Mouse (Mus musculus) neural tube, embryonic 11.5 days (tissue): ENCODE results near the gene Tctn1. TPM values are rescaled to one million over a fixed set of nuclear protein-coding genes. Genes with fewer than 3 reads are reported as not detected.

ENCODE experiments used
- ATAC-seq: fragments of 200-750 bp; cut with Nextera tagmentation; 2 replicates; pipeline ENCODE4 v1.8.0; 2017; ENCODE audit warnings: moderate number of reproducible peaks, mild to moderate bottlenecking, moderate TSS enrichment, moderate library complexity; ENCODE audit not compliant: insufficient read depth, low FRiP score, low TSS enrichment
- DNase-seq: peaks from one replicate; pipeline ENCODE4 v3.0.0-alpha.2; 2015; ENCODE audit warnings: low spot score
- H3K27ac ChIP-seq: fragments of 300-500 bp; sonication (generic); 2 replicates; pipeline ENCODE4 v1.5.1; 2014; ENCODE audit warnings: low read depth, mild to moderate bottlenecking, low read length
- H3K27me3 ChIP-seq: fragments of 300-500 bp; sonication (generic); 2 replicates; pipeline ENCODE4 v1.6.1; 2014; ENCODE audit warnings: mild to moderate bottlenecking, low read length, mixed read lengths; ENCODE audit not compliant: control insufficient read depth, insufficient read depth
- H3K36me3 ChIP-seq: fragments of 300-500 bp; sonication (generic); 2 replicates; pipeline ENCODE4 v1.6.1; 2014; ENCODE audit warnings: mild to moderate bottlenecking, low read length, moderate library complexity, mixed read lengths; ENCODE audit not compliant: control insufficient read depth, insufficient read depth
- H3K4me1 ChIP-seq: fragments of 300-500 bp; sonication (generic); 2 replicates; pipeline ENCODE4 v1.6.1; 2014; ENCODE audit warnings: low read length, mixed read lengths; ENCODE audit not compliant: control insufficient read depth, insufficient read depth
- H3K4me2 ChIP-seq: fragments of 300-500 bp; sonication (generic); 2 replicates; pipeline ENCODE4 v1.6.1; 2014; ENCODE audit warnings: low read depth, mild to moderate bottlenecking, moderate library complexity
- H3K4me3 ChIP-seq: fragments of 300-500 bp; sonication (generic); 2 replicates; pipeline ENCODE4 v1.5.1; 2014; ENCODE audit warnings: low read depth, low read length
- H3K9ac ChIP-seq: fragments of 300-500 bp; sonication (generic); 2 replicates; pipeline ENCODE4 v1.6.1; 2014; ENCODE audit warnings: mild to moderate bottlenecking, low read length
- H3K9me3 ChIP-seq: fragments of 300-500 bp; sonication (generic); 2 replicates; pipeline ENCODE4 v1.6.1; 2016; ENCODE audit warnings: low read length; ENCODE audit not compliant: control insufficient read depth
- WGBS: fragments of 180-500 bp; shearing (Covaris S2); extraction: QIAGEN DNeasy Blood & Tissue Kit; methylation state at CpG from one replicate; pipeline ENCODE4 v1.1.7; 2014; 5-methylcytosine and 5-hydroxymethylcytosine counted together
- polyA plus RNA-seq: library from polyadenylated mRNA; unstranded; fragments of >200 nt; fragmentation: Nextera tagmentation; extraction: Ambion mirVana; gene quantifications from 2 replicates; pipeline ENCODE4 v1.2.1, GENCODE M21; 2014

The Tctn1 gene
- polyA plus RNA-seq, 1 experiment from 2014 or later: 4.5 TPM

- no peak overlapping the region for H3K27ac ChIP-seq
Observed at GRCm38 (mm10) chr5:122234319-122235195, 29.7 kb downstream of the Tctn1 start.

GRCm38 (mm10) chr5:122233695-122234094 lies 30.6 kb downstream of the Tctn1 start:
- 86% methylated on average over 12 of the region's 12 CpGs for WGBS
- H3K9me3 ChIP-seq: no peaks in the 10 kb centered on the region
- no peak overlapping the region for H3K4me3 ChIP-seq
- H3K36me3 ChIP-seq: no peaks in the 10 kb centered on the region
- DNase-seq (no peak), ATAC-seq (no peak)
- no peak overlapping the region for H3K27ac ChIP-seq
- no peaks in the 10 kb centered on the region for H3K27me3 ChIP-seq
- H3K4me1 ChIP-seq: no peaks in the 10 kb centered on the region
- H3K9ac ChIP-seq: no peak overlapping the region
- no peak overlapping the region for H3K4me2 ChIP-seq

More at GRCm38 (mm10) chr5:122234319-122235195, 29.7 kb downstream of the Tctn1 start:
- no peaks in the 10 kb centered on the region for H3K9me3 ChIP-seq
- no peaks in the 10 kb centered on the region; the same call in 1 of the 2 replicates for H3K36me3 ChIP-seq
- ATAC-seq (no peak), DNase-seq (no peak)
- H3K4me2 ChIP-seq: no peak overlapping the region
- H3K4me1 ChIP-seq: no peaks in the 10 kb centered on the region
- H3K4me3 ChIP-seq: no peak overlapping the region
- H3K27me3 ChIP-seq: no peaks in the 10 kb centered on the region
- WGBS: 86% methylated on average over 9 of the region's 9 CpGs
- H3K9ac ChIP-seq: no peak overlapping the region

- no peaks in the 10 kb centered on the region for H3K9me3 ChIP-seq
- no peak overlapping the region for H3K27ac ChIP-seq
- H3K36me3 ChIP-seq: no peaks in the 10 kb centered on the region
- no peaks in the 10 kb centered on the region for H3K27me3 ChIP-seq
- ATAC-seq (no peak), DNase-seq (no peak)
- H3K4me2 ChIP-seq: no peak overlapping the region
- H3K9ac ChIP-seq: no peak overlapping the region
- no peak overlapping the region for H3K4me3 ChIP-seq
- WGBS: 90% methylated on average over 14 of the region's 14 CpGs
- H3K4me1 ChIP-seq: no peaks in the 10 kb centered on the region
Observed at GRCm38 (mm10) chr5:122233077-122233581, 31.1 kb downstream of the Tctn1 start.

GRCm38 (mm10) chr5:122232004-122232403 lies 32.3 kb downstream of the Tctn1 start:
- no peaks in the 10 kb centered on the region for H3K36me3 ChIP-seq
- no peak overlapping the region for H3K4me3 ChIP-seq
- no peak for DNase-seq
- no peak overlapping the region for H3K4me2 ChIP-seq
- WGBS: 71% methylated on average over 5 of the region's 5 CpGs
- no peaks in the 10 kb centered on the region for H3K9me3 ChIP-seq
- H3K4me1 ChIP-seq: no peaks in the 10 kb centered on the region
- ATAC-seq: no peak
- H3K27me3 ChIP-seq: no peaks in the 10 kb centered on the region
- H3K9ac ChIP-seq: no peak overlapping the region
- H3K27ac ChIP-seq: no peak overlapping the region

GRCm38 (mm10) chr5:122231431-122231830 lies 32.8 kb downstream of the Tctn1 start:
- H3K36me3 ChIP-seq: no peaks in the 10 kb centered on the region
- no peaks in the 10 kb centered on the region for H3K9me3 ChIP-seq
- H3K27me3 ChIP-seq: no peaks in the 10 kb centered on the region
- no peak overlapping the region for H3K4me2 ChIP-seq
- WGBS: 80% methylated on average over 6 of the region's 6 CpGs
- no peak overlapping the region for H3K4me3 ChIP-seq
- no peak overlapping the region for H3K27ac ChIP-seq
- DNase-seq (no peak), ATAC-seq (no peak)
- H3K9ac ChIP-seq: no peak overlapping the region
- no peaks in the 10 kb centered on the region for H3K4me1 ChIP-seq

GRCm38 (mm10) chr5:122230816-122231215 lies 33.4 kb downstream of the Tctn1 start:
- Histone ChIP-seq H3K9ac (no peak overlapping the region), H3K9me3 (no peaks in the 10 kb centered on the region), H3K4me2 (no peak overlapping the region), H3K4me3 (no peak overlapping the region), H3K4me1 (no peaks in the 10 kb centered on the region), H3K27ac (no peak overlapping the region), H3K27me3 (no peaks in the 10 kb centered on the region), H3K36me3 (no peaks in the 10 kb centered on the region)
- WGBS: 95% methylated on average over 4 of the region's 4 CpGs
- ATAC-seq (no peak), DNase-seq (no peak)

GRCm38 (mm10) chr5:122228772-122229171 lies 35.5 kb downstream of the Tctn1 start:
- ATAC-seq: no peak
- WGBS: 82% methylated on average over 4 of the region's 4 CpGs
- H3K4me2 ChIP-seq: no peak overlapping the region
- no peaks in the 10 kb centered on the region for H3K9me3 ChIP-seq
- no peak overlapping the region for H3K9ac ChIP-seq
- DNase-seq: no peak
- no peak overlapping the region for H3K4me3 ChIP-seq
- H3K27ac ChIP-seq: no peak overlapping the region
- no peaks in the 10 kb centered on the region for H3K27me3 ChIP-seq
- H3K4me1 ChIP-seq: no peaks in the 10 kb centered on the region
- no peaks in the 10 kb centered on the region for H3K36me3 ChIP-seq

GRCm38 (mm10) chr5:122228271-122228765 lies 35.9 kb downstream of the Tctn1 start:
- 84% methylated on average over 3 of the region's 3 CpGs for WGBS

GRCm38 (mm10) chr5:122224291-122224690 lies 40.0 kb downstream of the Tctn1 start:
- no peaks in the 10 kb centered on the region for H3K36me3 ChIP-seq

More at GRCm38 (mm10) chr5:122228271-122228765, 35.9 kb downstream of the Tctn1 start:
- H3K4me2 ChIP-seq: no peak overlapping the region
- no peaks in the 10 kb centered on the region for H3K36me3 ChIP-seq
- H3K9me3 ChIP-seq: no peaks in the 10 kb centered on the region
- H3K4me1 ChIP-seq: no peaks in the 10 kb centered on the region
- DNase-seq (no peak), ATAC-seq (no peak)
- no peak overlapping the region for H3K4me3 ChIP-seq
- H3K27ac ChIP-seq: no peak overlapping the region
- H3K27me3 ChIP-seq: no peaks in the 10 kb centered on the region
- no peak overlapping the region for H3K9ac ChIP-seq

More at GRCm38 (mm10) chr5:122224291-122224690, 40.0 kb downstream of the Tctn1 start:
- no peak overlapping the region for H3K9ac ChIP-seq
- H3K4me1 ChIP-seq: no peaks in the 10 kb centered on the region
- H3K27me3 ChIP-seq: no peaks in the 10 kb centered on the region
- DNase-seq: no peak
- ATAC-seq: no peak
- H3K4me3 ChIP-seq: no peak overlapping the region
- no peak overlapping the region for H3K4me2 ChIP-seq
- WGBS: 96% methylated on average over 2 of the region's 2 CpGs
- no peak overlapping the region for H3K27ac ChIP-seq
- H3K9me3 ChIP-seq: no peaks in the 10 kb centered on the region
